Mouse (Mus musculus): Measurements from ENCODE around the gene Xrcc6.
"Not testable (repeated sequence)": the region's sequence is repeated elsewhere in the genome, so short reads cannot be mapped to it uniquely, and the experiment has no call there.

The Xrcc6 gene

GRCm38 (mm10) chr15:81966062-81966829, 21.4 kb upstream of the Xrcc6 start:
- no peak for DNase-seq (ENCODE audit: low read depth)

GRCm38 (mm10) chr15:81967821-81968220, 19.8 kb upstream of the Xrcc6 start:
- DNase-seq (ENCODE audit: low read depth): no peak

- no peak for DNase-seq (ENCODE audit: low read depth)
Observed at GRCm38 (mm10) chr15:81968447-81968846, 19.2 kb upstream of the Xrcc6 start.

GRCm38 (mm10) chr15:81969173-81969572, 18.5 kb upstream of the Xrcc6 start:
- DNase-seq (ENCODE audit: low read depth): peak; percentile 71

- not testable (repeated sequence) for DNase-seq (ENCODE audit: low read depth)
Observed at GRCm38 (mm10) chr15:81969635-81970034, 18.0 kb upstream of the Xrcc6 start.

GRCm38 (mm10) chr15:81970498-81970897, 17.1 kb upstream of the Xrcc6 start:
- not testable (repeated sequence) for DNase-seq (ENCODE audit: low read depth)

GRCm38 (mm10) chr15:81975156-81975555, 12.5 kb upstream of the Xrcc6 start:
- DNase-seq (ENCODE audit: low read depth): not testable (repeated sequence)

GRCm38 (mm10) chr15:81980321-81980720, 7.3 kb upstream of the Xrcc6 start, which contains the start of gene 1700029P11Rik:
TSS of gene 1700029P11Rik (plus strand) at chr15:81980540.
- DNase-seq (ENCODE audit: low read depth): no peak

GRCm38 (mm10) chr15:81982173-81982572, 5.5 kb upstream of the Xrcc6 start:
- DNase-seq (ENCODE audit: low read depth): no peak

GRCm38 (mm10) chr15:81985267-81986161, 2.1 kb upstream of the Xrcc6 start:
- peak; percentile 34 for DNase-seq (ENCODE audit: low read depth)

GRCm38 (mm10) chr15:81989371-81990062, 1.9 kb downstream of the Xrcc6 start:
- peak; percentile 95 for DNase-seq (ENCODE audit: low read depth)

- DNase-seq (ENCODE audit: low read depth): no peak
Observed at GRCm38 (mm10) chr15:81990549-81990948, 2.9 kb downstream of the Xrcc6 start.

- no peak for DNase-seq (ENCODE audit: low read depth)
Observed at GRCm38 (mm10) chr15:81993992-81994391, 6.4 kb downstream of the Xrcc6 start.

- no peak for DNase-seq (ENCODE audit: low read depth)
Observed at GRCm38 (mm10) chr15:82004257-82004656, 16.6 kb downstream of the Xrcc6 start.

GRCm38 (mm10) chr15:82011947-82012346, 24.3 kb downstream of the Xrcc6 start:
- peak; percentile 73 for DNase-seq (ENCODE audit: low read depth)

GRCm38 (mm10) chr15:82014745-82015391, 27.2 kb downstream of the Xrcc6 start:
- no peak for DNase-seq (ENCODE audit: low read depth)

GRCm38 (mm10) chr15:82015392-82016100, 27.9 kb downstream of the Xrcc6 start:
- peak; percentile 41 for DNase-seq (ENCODE audit: low read depth)

GRCm38 (mm10) chr15:82016101-82016808, 28.6 kb downstream of the Xrcc6 start:
- DNase-seq (ENCODE audit: low read depth): peak; percentile 99

- no peak for DNase-seq (ENCODE audit: low read depth)
Observed at GRCm38 (mm10) chr15:82016830-82017229, 29.2 kb downstream of the Xrcc6 start.

GRCm38 (mm10) chr15:82017461-82017860, 29.8 kb downstream of the Xrcc6 start:
- DNase-seq (ENCODE audit: low read depth): no peak

Measured in NIH3T3 (cell line).